Mouse (Mus musculus): Measurements from ENCODE around the gene Wwox. TPM values are rescaled to one million over a fixed set of nuclear protein-coding genes. Genes with fewer than 3 reads are reported as not detected.

Gene Wwox
- polyA plus RNA-seq, 1 experiment: 11.6 TPM

DNA sequence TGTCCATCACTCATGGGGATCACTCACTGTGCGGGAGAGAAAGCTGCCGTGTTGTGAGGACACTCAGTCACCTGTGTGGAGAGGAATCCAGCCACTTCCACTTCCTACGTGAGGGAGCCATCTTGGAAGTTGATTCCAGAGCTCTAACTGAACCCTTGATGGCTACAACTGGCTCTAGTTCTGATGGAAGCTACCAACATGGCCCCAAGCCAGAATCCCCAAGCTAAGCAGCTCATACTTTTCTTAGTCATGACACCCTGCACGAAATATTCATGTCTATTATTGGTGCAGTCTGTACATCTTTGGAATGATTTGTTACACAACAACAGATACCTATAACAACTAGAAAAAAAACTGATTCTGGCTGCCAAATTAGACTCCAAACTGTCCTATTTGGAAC is 523.8 kb downstream of the Wwox start:
- no peak for DNase-seq (ENCODE audit: low read depth)

DNA sequence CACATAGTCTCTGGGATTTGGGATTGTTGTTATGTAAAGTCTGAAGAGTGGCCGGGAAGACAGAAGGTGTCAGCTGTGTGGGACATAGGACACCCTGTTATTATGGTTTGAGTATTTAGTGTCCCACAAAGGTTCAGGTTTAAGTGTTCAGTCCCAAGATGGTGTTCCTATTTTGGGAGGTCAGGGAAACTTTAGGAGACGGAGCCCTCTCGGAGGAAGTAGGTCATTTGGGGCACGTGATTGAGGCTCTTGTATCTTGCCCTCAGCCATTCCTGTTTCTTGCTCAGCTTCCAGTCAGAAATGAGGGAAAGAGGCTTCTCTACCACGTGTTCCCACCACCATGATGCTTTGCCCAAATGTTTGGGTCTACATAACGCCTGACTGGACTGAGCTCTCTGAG is 524.8 kb downstream of the Wwox start:
- DNase-seq (ENCODE audit: low read depth): no peak

DNA sequence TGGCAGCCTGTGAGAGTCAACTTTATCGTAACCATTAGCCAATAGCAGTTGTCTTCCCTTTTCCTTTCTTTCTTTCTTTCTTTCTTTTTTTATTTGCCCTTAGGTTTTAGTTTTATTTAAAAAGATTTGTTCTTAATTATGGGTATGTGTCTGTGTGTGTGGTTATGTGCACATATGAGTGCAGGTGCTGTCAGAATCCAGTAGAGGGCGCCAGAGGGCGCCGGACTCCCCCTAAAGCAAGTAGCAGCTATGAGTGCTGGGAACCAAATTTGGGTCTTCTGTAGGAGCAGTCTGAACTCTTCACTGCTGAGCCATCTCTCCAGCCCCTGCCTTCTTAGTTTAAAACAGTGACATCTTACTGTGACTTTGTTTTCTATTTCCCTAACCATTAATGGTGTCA is 529.4 kb downstream of the Wwox start:
- no peak for DNase-seq (ENCODE audit: low read depth)

- DNase-seq (ENCODE audit: low read depth): no peak
These were observed 531.9 kb downstream of the Wwox start for GRCm38 (mm10) chr8:114971378-114971777.

GRCm38 (mm10) chr8:114973002-114973461 is 533.6 kb downstream of the Wwox start:
- DNase-seq (ENCODE audit: low read depth): no peak

DNA sequence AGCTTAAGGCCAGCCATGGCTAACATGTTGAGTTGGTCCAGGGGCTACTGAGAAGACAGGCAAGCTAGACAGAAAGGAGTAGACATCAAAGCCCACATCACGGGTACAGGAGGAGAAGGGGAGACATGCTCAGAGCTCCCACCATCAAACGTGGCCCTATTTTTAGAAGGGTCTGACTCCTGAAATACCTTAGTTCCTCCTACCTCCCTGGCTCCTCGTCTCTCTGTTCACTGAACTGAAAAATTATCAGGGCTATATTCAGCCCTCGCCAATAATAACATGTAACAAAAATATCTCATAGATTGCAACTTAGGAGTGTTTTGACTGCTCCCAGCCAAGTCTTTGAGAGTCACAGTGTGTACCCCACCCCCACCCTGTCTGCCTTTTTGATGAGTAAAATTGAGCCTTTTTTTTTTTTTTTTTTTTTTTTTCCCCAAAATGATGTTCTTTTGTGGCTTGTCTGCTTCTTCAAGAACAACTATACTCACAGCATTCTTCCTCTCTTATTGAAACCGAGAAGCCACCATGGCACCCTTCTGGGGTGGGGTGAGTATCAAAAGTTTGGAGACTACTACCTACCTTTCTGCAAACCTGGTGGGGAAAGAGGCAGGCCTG is 535.0 kb downstream of the Wwox start:
- no peak for DNase-seq (ENCODE audit: low read depth)

GRCm38 (mm10) chr8:114977746-114978145 is 538.3 kb downstream of the Wwox start:
- DNase-seq (ENCODE audit: low read depth): no peak

GRCm38 (mm10) chr8:114978206-114978960 is 538.9 kb downstream of the Wwox start:
- no peak for DNase-seq (ENCODE audit: low read depth)

DNA sequence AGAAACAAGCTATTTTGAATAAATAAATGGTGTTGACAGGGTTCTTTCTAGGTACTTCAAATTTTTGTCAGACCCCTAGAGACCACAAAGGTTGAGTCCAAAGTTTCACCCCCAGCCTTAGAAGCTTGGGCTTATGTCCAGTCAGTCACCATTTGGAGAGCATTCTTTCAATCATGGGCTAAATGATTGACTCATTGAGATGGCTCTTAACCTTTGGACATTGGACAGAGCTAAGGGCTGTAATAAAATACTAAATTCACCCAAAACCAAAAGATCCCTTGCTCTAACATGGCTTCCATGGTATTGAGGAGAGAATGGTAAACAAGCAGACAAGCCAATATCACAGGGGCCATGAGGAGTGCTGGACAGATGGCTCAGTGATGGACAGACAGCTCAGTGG is 540.2 kb downstream of the Wwox start:
- DNase-seq (ENCODE audit: low read depth): no peak

DNA sequence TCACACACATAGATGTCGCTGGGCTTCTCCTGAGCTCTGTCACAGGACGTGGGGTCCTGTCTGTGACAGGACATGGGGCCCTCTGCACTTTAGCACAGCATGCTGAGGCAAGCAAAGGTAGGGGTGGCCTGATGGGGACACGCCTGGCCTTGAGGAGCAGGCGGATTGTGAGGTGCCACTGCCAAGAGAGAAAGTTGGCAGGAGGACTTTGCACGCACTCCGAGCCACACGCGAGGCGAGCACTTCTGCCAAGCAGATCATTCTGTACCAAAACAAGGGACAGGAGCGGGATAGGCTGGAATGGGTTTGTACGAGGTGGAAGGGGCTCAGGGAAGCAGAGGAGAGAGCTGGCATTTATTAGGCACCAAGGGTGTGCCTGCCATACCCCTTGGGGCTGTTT is 543.3 kb downstream of the Wwox start:
- no peak for DNase-seq (ENCODE audit: low read depth)

DNA sequence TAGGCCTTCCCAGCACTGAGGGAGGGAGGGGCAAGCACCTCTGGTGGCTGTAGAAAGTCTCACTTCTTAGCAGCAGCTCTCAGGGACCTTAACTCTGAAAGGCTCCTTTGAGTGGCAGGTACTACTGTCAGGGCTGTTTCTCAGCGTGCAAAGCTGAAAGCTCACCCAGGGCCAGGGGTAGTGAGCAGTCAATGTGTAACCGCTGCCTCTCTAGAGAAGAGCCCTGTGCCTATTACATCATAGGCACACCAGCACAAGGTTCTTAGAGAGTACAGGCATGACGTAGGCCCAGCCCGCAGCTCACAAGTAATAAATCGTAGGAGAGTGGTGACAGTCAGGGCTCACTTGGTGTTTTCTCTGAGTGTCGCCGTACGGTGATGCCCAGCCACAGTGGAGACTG is 545.0 kb downstream of the Wwox start:
- no peak for DNase-seq (ENCODE audit: low read depth)

DNA sequence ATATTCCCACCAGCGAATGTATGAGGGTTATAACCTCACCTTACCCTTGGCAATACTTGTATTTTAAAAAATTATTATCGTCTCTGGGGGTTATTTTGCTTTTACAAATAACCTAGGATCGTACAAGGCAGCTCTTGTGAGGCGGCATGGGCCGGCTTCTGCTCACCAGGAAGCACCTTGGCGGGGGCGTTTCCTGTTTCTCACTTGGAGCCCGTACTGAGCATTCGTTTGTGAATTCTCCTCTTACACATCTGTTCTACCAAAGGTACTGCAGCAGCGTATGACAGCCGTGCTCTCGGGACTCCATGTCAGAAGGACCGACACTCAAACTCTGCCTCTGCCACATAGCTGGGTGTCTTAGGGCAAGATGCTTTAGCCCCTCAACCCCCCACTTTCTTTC is 546.5 kb downstream of the Wwox start:
- no peak for DNase-seq (ENCODE audit: low read depth)

DNA sequence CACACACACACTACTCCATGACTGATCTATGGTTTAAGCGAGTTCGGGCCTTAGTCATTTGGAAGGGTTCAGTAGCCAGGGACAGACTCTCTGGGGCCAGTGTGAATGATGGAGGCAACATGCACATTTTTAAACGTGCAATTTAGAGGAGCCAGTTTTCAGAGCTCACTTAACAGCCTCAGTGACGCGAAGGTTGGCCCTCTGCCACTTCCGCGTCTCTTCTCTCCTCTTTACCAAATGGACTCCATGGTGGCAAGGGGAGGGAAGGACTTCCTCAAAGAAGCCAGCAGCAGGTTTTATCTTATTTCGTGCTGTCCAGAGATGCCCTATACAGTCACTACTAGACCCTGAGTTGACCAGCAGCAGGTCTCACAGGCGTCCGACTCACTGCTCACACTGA is 547.5 kb downstream of the Wwox start:
- no peak for DNase-seq (ENCODE audit: low read depth)

DNA sequence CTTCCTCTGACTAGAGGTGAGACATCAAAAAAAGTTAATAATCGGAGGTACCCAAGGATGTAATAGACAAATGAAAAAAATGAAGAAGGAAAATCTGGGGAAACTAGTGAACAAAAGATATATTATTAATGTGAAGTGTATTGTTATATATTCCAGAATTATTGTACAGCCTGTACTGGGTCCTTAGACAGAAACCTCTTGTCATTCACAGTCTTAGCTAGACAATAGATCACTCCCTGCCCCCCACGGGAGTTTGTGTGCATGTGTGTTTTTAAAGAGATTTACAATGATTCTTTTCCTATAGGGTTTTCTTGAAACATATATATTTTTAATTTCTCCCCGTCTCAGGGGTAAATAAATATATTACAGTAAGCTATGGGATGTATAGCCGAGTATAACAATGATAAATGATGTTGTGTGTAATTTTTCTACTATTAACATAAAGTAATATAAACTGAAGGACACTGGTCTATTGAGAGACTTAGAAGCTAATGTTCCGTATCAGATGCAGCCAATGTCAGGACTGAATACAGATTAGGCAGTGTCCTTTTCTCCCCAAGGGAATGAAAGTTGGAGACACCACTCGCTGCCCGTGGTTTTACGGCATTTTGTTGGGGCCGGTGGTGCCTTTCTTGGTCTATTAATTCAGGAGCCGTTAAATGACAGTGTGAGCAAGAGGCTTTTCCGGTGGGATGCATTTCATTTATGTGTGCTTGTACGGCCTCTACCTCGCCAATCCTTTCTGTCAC is 551.6 kb downstream of the Wwox start:
- DNase-seq (ENCODE audit: low read depth): no peak

GRCm38 (mm10) chr8:115000736-115001135 is 561.3 kb downstream of the Wwox start:
- no peak for DNase-seq (ENCODE audit: low read depth)

DNA sequence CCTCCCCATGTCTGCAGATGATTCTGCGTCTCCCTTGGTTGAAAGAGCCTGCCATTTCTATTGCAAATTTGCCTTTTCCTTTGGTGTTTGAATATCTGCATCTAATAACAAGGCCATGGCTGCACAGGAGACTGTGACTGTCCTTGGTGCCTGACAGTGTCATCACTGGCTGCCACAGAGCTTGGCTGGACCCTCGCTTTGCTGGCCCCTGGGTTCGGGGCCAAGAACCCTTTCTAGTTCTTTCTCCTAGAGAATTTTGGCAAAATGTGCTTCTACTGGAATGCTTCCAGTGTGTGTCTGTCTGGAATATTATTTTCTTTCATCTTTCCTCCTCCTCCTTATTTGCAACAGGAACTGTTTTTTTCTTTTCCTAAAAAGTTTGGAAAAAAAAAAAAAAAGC is 565.6 kb downstream of the Wwox start:
- DNase-seq (ENCODE audit: low read depth): no peak

DNA sequence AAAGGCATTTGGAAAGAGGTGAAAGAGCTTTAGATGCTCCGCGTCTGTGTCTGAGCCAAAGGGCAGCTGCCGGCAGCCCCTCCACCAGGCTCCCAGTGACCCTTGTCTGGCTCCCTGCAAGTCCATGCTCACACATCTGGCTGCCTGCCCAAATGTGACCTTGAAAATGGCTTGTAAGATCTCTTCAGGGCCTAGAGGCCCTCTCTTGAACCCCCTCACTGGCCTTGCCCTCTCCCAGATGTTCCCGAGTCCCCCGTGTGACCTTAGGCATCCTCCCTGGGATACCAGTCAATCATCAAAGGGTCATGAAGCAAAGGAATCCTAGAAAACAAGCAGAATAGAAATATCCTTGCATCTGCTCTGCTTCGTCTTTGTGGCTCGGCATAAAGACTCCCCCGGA is 567.1 kb downstream of the Wwox start:
- DNase-seq (ENCODE audit: low read depth): no peak

DNA sequence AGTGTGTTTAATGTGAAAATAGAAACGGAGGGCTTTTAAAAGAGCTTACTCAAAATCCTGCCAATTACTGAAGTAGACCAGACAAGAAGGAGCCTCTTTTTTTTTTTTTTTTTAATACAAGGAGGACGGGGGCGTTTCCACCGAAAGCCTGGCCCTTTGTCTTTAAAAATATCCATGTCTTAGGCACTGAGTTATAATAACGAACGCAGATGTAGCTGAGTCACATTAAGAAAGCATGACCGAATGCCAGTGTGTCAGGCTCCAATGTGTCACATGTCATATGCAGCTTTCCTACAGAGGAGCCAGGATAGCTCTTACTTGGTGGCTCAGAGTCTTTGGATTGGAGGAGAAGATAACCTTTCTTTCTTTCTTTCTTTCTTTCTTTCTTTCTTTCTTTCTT is 567.8 kb downstream of the Wwox start:
- DNase-seq (ENCODE audit: low read depth): no peak

- peak; percentile 63 for DNase-seq (ENCODE audit: low read depth)
These were observed 569.5 kb downstream of the Wwox start for GRCm38 (mm10) chr8:115008624-115009620.

- DNase-seq (ENCODE audit: low read depth): no peak
These were observed 570.7 kb downstream of the Wwox start for GRCm38 (mm10) chr8:115009897-115010768.

- DNase-seq (ENCODE audit: low read depth): no peak
These were observed 571.3 kb downstream of the Wwox start for GRCm38 (mm10) chr8:115010769-115011073.

Measured in gonadal fat pad, adult 2 months (tissue).